Mouse (Mus musculus) MEL (cell line): Measurements from ENCODE around the gene Hmcn2. TPM values are rescaled to one million over a fixed set of nuclear protein-coding genes. Genes with fewer than 3 reads are reported as not detected.

ENCODE experiments used
- DNase-seq: peaks from one replicate; pipeline ENCODE4 v3.0.0; 2011; ENCODE audit warnings: low read depth, low spot score
- H3K27ac ChIP-seq: 2 replicates; pipeline ENCODE4 v1.5.1; 2012; ENCODE audit warnings: low read depth, mild to moderate bottlenecking, control low read depth, low read length, moderate library complexity; ENCODE audit not compliant: control insufficient read depth
- H3K27me3 ChIP-seq, 2 experiments: fragments of 150-350 bp in 1 of 2; sonication (generic) in 1 of 2; 2 replicates each; pipeline ENCODE4 v1.6.1; 2012; ENCODE audit warnings: low read length in 2 of 2, mild to moderate bottlenecking in 2 of 2, improper control_type of control experiment in 1 of 2, moderate library complexity in 1 of 2; ENCODE audit not compliant: insufficient read depth in 2 of 2, control insufficient read depth in 1 of 2
- H3K36me3 ChIP-seq, 2 experiments: 2 replicates each; pipeline ENCODE4 v1.6.1; 2012 to 2014; ENCODE audit warnings: low read length in 2 of 2, improper control_type of control experiment in 1 of 2, inconsistent platforms in 1 of 2, mild to moderate bottlenecking in 1 of 2; ENCODE audit not compliant: insufficient read depth in 2 of 2, control insufficient read depth in 1 of 2
- H3K4me1 ChIP-seq, 2 experiments: fragments of 150-350 bp in 1 of 2; sonication (generic) in 1 of 2; 2 replicates each; pipeline ENCODE4 v1.6.1; 2012; ENCODE audit warnings: low read length in 2 of 2, improper control_type of control experiment in 1 of 2, mild to moderate bottlenecking in 1 of 2; ENCODE audit not compliant: insufficient read depth in 2 of 2, control insufficient read depth in 1 of 2
- H3K4me3 ChIP-seq, 2 experiments: fragments of 150-350 bp in 1 of 2; sonication (generic) in 1 of 2; 2 replicates each; pipeline ENCODE4 v1.5.1; 2012; ENCODE audit warnings: low read depth in 2 of 2, low read length in 2 of 2, mild to moderate bottlenecking in 2 of 2, moderate library complexity in 2 of 2, control low read depth in 1 of 2, improper control_type of control experiment in 1 of 2; ENCODE audit not compliant: control insufficient read depth in 1 of 2, insufficient read depth in 1 of 2
- H3K79me2 ChIP-seq: 2 replicates; pipeline ENCODE4 v1.6.1; 2012; ENCODE audit warnings: mild to moderate bottlenecking, low read length, moderate library complexity; ENCODE audit not compliant: control insufficient read depth, poor library complexity, insufficient read depth
- H3K9ac ChIP-seq: 2 replicates; pipeline ENCODE4 v1.6.1; 2012; ENCODE audit warnings: low read depth, mild to moderate bottlenecking, control low read depth, low read length, moderate library complexity; ENCODE audit not compliant: control insufficient read depth, poor library complexity, severe bottlenecking
- H3K9me3 ChIP-seq: fragments of 150-350 bp; sonication (generic); replicated peaks from 2 replicates; pipeline ENCODE4 v1.6.1; 2012; ENCODE audit warnings: mild to moderate bottlenecking, low read length, improper control_type of control experiment, moderate library complexity; ENCODE audit not compliant: insufficient read depth
- CHD1 ChIP-seq: IDR thresholded peaks from 2 replicates; pipeline ENCODE4 v1.6.1; 2012; ENCODE audit warnings: low read depth, mild to moderate bottlenecking, inconsistent platforms, low read length, improper control_type of control experiment
- CHD2 ChIP-seq: IDR thresholded peaks from 2 replicates; pipeline ENCODE4 v1.6.1; 2011; ENCODE audit warnings: low read length, improper control_type of control experiment
- CTCF ChIP-seq, 3 experiments: IDR thresholded peaks in 2 of 3; conservative IDR thresholded peaks in 1 of 3; 2 replicates each; pipeline ENCODE4 v1.5.1; 2011 to 2012; ENCODE audit warnings: low read length in 3 of 3, low read depth in 2 of 3, mild to moderate bottlenecking in 2 of 3, improper control_type of control experiment in 1 of 3, inconsistent platforms in 1 of 3, mixed read lengths in 1 of 3, moderate library complexity in 1 of 3; ENCODE audit not compliant: control insufficient read depth in 1 of 3, insufficient read depth in 1 of 3, poor library complexity in 1 of 3, severe bottlenecking in 1 of 3
- E2F4 ChIP-seq: IDR thresholded peaks from 2 replicates; pipeline ENCODE4 v1.6.1; 2011; ENCODE audit warnings: low read depth, low read length, improper control_type of control experiment, borderline replicate concordance
- EP300 ChIP-seq, 2 experiments: IDR thresholded peaks; 2 replicates each; pipeline ENCODE4 v1.6.1; 2011; ENCODE audit warnings: improper control_type of control experiment in 2 of 2, low read length in 2 of 2, low read depth in 1 of 2, mild to moderate bottlenecking in 1 of 2
- HCFC1 ChIP-seq: IDR thresholded peaks from 2 replicates; pipeline ENCODE4 v1.6.1; 2012; ENCODE audit warnings: low read depth, mild to moderate bottlenecking, inconsistent platforms, low read length, improper control_type of control experiment, moderate library complexity
- JUND ChIP-seq: IDR thresholded peaks from 2 replicates; pipeline ENCODE4 v1.6.1; 2011; ENCODE audit warnings: low read depth, mild to moderate bottlenecking, improper control_type of control experiment, low read length
- MAFK ChIP-seq: IDR thresholded peaks from 2 replicates; pipeline ENCODE4 v1.6.1; 2011; ENCODE audit warnings: low read depth, mild to moderate bottlenecking, low read length, improper control_type of control experiment, borderline replicate concordance
- MAX ChIP-seq: IDR thresholded peaks from 2 replicates; pipeline ENCODE4 v1.6.1; 2011; ENCODE audit warnings: low read length, improper control_type of control experiment
- MXI1 ChIP-seq: IDR thresholded peaks from 2 replicates; pipeline ENCODE4 v1.6.1; 2011; ENCODE audit warnings: mild to moderate bottlenecking, low read depth, low read length, improper control_type of control experiment
- MYB ChIP-seq: IDR thresholded peaks from 2 replicates; pipeline ENCODE4 v1.6.1; 2011; ENCODE audit warnings: mild to moderate bottlenecking, low read depth, low read length, improper control_type of control experiment
- NELFE ChIP-seq: IDR thresholded peaks from 2 replicates; pipeline ENCODE4 v1.6.1; 2011; ENCODE audit warnings: low read depth, low read length, improper control_type of control experiment
- NRF1 ChIP-seq: IDR thresholded peaks from 2 replicates; pipeline ENCODE4 v1.6.1; 2014; ENCODE audit warnings: low read depth, mild to moderate bottlenecking, inconsistent platforms, low read length, improper control_type of control experiment, moderate library complexity; ENCODE audit not compliant: poor library complexity, insufficient read depth, severe bottlenecking
- POLR2AphosphoS2 ChIP-seq: IDR thresholded peaks from 2 replicates; pipeline ENCODE4 v1.6.1; 2011; ENCODE audit warnings: low read length, improper control_type of control experiment
- TBP ChIP-seq: IDR thresholded peaks from 2 replicates; pipeline ENCODE4 v1.8.0; 2011; ENCODE audit warnings: low read depth, low read length, improper control_type of control experiment
- USF1 ChIP-seq: IDR thresholded peaks from 2 replicates; pipeline ENCODE4 v1.6.1; 2014; ENCODE audit warnings: low read depth, mild to moderate bottlenecking, inconsistent platforms, low read length, improper control_type of control experiment, moderate library complexity
- USF2 ChIP-seq, 2 experiments: IDR thresholded peaks; 2 replicates each; pipeline ENCODE4 v1.6.1; 2011 to 2012; ENCODE audit warnings: improper control_type of control experiment in 2 of 2, low read length in 2 of 2, borderline replicate concordance in 1 of 2, inconsistent platforms in 1 of 2, low read depth in 1 of 2, mild to moderate bottlenecking in 1 of 2; ENCODE audit not compliant: insufficient read depth in 1 of 2
- polyA plus RNA-seq, 2 experiments: library from polyadenylated mRNA; stranded (reverse) in 1 of 2; unstranded in 1 of 2; fragments of >175 nt in 1 of 2; fragments of >200 nt in 1 of 2; gene quantifications; 2 replicates each; pipeline versions ENCODE4 v1.2.1 to v1.2.4; 2012; ENCODE audit warnings: low replicate concordance in 2 of 2, low read depth in 1 of 2; ENCODE audit not compliant: insufficient read length in 2 of 2, insufficient read depth in 1 of 2, missing spikeins in 1 of 2
- total RNA-seq: library from RNA; depleted of rRNA; stranded (reverse); fragments of 300-350 nt; gene quantifications from 2 replicates; pipeline ENCODE4 v1.2.3, GENCODE M21; 2012

Hmcn2 gene
- total and polyA plus RNA-seq, 3 experiments, result 0.18 TPM; not detected in 2

DNA sequence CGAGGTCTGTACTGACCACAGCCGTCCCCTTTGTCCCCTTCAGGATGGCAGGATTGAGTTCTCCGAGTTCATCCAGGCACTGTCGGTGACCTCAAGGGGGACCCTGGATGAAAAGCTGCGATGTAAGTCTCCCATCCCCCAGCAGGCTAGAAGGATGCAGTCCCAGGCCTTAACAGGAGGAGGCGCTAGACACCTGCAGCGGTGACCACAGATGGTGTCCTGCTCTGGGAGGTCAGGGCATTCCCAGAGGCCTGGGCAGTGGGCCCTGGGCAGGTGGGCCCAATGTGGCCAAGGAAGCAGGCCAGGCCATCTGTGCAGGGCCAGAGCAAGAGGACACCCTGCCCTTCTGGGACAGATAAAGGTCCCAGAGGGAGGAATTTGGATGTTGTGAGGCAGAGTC, 31.9 kb upstream of the Hmcn2 start:
- Histone ChIP-seq H3K27me3 (no peaks in the 10 kb centered on the region), H3K9me3 (no peaks in the 10 kb centered on the region), H3K36me3 (no peaks in the 10 kb centered on the region; a peak in 1 of 4 replicates), H3K9ac (no peak overlapping the region), H3K27ac (no peak overlapping the region), H3K4me1 (no peaks in the 10 kb centered on the region), H3K4me3 (no peak overlapping the region), H3K79me2 (no peaks in the 10 kb centered on the region)
- no peak for TF ChIP-seq NELFE
- TF ChIP-seq USF1, result no peak
- TF ChIP-seq HCFC1, result no peak
- no peak for TF ChIP-seq CHD2
- TF ChIP-seq TBP, result no peak
- TF ChIP-seq USF2 (IDR thresholded peaks at IDR 0.05; ENCODE audit: borderline replicate concordance in 1 of 2, insufficient read depth in 1 of 2, low read depth in 1 of 2, low read length in 2 of 2), result no peak
- TF ChIP-seq MAFK, result no peak
- peak; percentile 48 to 53 (median 48) for TF ChIP-seq CTCF (IDR thresholded peaks at IDR 0.05 in 2 of 3, conservative IDR thresholded peaks at IDR 0.05 in 1 of 3; ENCODE audit: control insufficient read depth in 1 of 3, insufficient read depth in 1 of 3, low read depth in 2 of 3, low read length in 3 of 3, poor library complexity in 1 of 3, severe bottlenecking in 1 of 3)
- no peak for DNase-seq

DNA sequence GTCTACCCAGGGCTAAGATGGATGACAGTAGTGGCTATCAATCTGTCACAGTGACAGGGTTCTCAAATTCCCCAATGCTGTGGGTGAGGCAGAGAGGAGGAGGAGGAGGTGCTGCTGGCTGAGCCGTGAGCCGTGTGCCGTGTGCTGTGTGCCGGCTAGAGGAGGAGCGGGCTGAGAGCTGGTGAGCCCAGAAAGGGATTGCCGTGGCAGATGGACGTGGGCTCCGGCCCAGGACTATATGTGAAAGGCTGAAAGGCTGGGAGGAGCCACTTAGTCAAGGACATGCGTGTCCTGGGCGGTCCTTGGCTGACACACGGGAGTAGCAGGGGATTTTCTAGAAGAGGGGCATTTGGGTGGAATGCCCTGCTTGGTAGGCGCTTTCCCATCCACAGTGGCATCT, 31.3 kb upstream of the Hmcn2 start:
- Histone ChIP-seq H3K9ac (no peak overlapping the region), H3K27me3 (no peaks in the 10 kb centered on the region)

GRCm38 (mm10) chr2:31284531-31284930, 29.7 kb upstream of the Hmcn2 start:
- Histone ChIP-seq H3K9me3 (no peaks in the 10 kb centered on the region), H3K27ac (no peak overlapping the region), H3K79me2 (no peaks in the 10 kb centered on the region), H3K4me3 (no peak overlapping the region), H3K36me3 (no peaks in the 10 kb centered on the region; a peak in 1 of 4 replicates), H3K9ac (no peak overlapping the region), H3K4me1 (no peaks in the 10 kb centered on the region), H3K27me3 (no peaks in the 10 kb centered on the region)
- DNase-seq, result no peak
- TF ChIP-seq JUND (no peak), MYB (no peak), USF2 (IDR thresholded peaks at IDR 0.05; ENCODE audit: borderline replicate concordance in 1 of 2, insufficient read depth in 1 of 2, low read depth in 1 of 2, low read length in 2 of 2) (no peak), CHD1 (no peak), NRF1 (no peak), MXI1 (no peak), MAX (no peak), E2F4 (no peak), TBP (no peak)

More for the DNA sequence above, 31.3 kb upstream of the Hmcn2 start:
- DNase-seq, result no peak
- TF ChIP-seq POLR2AphosphoS2 (no peak), EP300 (IDR thresholded peaks at IDR 0.05; ENCODE audit: low read depth in 1 of 2, low read length in 2 of 2) (no peak)
- no peaks in the 10 kb centered on the region for H3K4me1 ChIP-seq
- H3K27ac ChIP-seq, result no peak overlapping the region
- H3K79me2 ChIP-seq, result no peaks in the 10 kb centered on the region
- no peaks in the 10 kb centered on the region for H3K9me3 ChIP-seq
- H3K4me3 ChIP-seq, result no peak overlapping the region
- no peaks in the 10 kb centered on the region; a peak in 1 of 4 replicates for H3K36me3 ChIP-seq
